Mouse (Mus musculus): ENCODE results near the gene 1700025G04Rik. TPM values are rescaled to one million over a fixed set of nuclear protein-coding genes. Genes with fewer than 3 reads are reported as not detected.

The 1700025G04Rik gene
- polyA plus RNA-seq, 1 experiment, result 24.7 TPM

DNA sequence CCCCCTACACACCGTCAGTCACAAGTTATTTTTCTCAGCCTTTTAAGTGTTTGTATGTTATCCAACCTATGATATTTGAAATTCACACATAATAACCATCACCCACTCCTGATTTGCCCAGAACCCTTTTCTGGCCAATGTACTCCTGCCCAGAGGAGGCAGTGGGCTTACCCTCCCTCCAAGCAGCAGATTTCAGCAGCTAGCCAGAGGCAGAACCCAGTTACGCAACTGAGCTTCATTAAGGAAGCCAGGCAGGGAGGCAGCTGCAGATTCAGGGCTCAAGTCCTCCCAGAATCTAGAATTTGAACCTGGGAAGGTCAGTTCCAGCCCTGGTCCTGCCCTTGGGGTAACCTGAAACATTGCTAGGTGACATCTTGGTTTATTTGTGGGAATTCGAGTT lies 141.9 kb downstream of the 1700025G04Rik start:
- TF ChIP-seq CTCF (IDR thresholded peaks at IDR 0.05; ENCODE audit: extremely low read depth, insufficient read depth, low read length) (no peak), POLR2A (IDR thresholded peaks at IDR 0.05; ENCODE audit: extremely low read depth, insufficient read depth, low read length) (no peak)
- Histone ChIP-seq H3K27ac (ENCODE audit: insufficient read depth, low read length) (no peak overlapping the region; the same call in 1 of the 2 replicates), H3K4me3 (ENCODE audit: insufficient read depth, low read length) (0 out of 2 replicates have a peak overlapping the region, but pooled peaks have one; percentile 5), H3K4me1 (ENCODE audit: control insufficient read depth, insufficient read depth, low read length) (peaks cover 22% of the 10 kb centered on the region)

DNA sequence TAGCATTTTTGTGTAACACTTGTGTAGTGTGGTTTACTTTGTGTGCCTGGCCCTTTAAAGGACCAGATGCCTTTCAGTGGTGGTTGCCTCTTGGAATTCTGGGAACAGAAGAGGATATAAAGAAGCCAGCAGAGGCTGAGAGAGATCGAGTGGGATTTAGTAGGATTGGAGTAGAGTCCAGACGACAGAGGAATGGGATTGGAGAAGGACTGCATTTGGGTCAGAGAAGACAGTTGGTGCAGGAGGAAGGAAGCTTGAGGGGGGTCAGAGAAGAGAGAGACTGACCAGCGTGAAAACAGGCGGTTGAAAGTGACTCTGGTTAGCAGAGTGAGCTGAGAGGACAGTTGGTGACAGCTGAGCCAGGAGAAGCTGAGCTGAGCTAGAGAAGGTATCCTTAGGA lies 142.4 kb downstream of the 1700025G04Rik start:
- TF ChIP-seq POLR2A (IDR thresholded peaks at IDR 0.05; ENCODE audit: extremely low read depth, insufficient read depth, low read length) (0 out of 2 replicates have a peak, but pooled peaks have one; percentile 36), CTCF (IDR thresholded peaks at IDR 0.05; ENCODE audit: extremely low read depth, insufficient read depth, low read length) (no peak)
- 0 out of 2 replicates have a peak overlapping the region, but pooled peaks have one; percentile 5 for H3K4me3 ChIP-seq (ENCODE audit: insufficient read depth, low read length)
- H3K27ac ChIP-seq (ENCODE audit: insufficient read depth, low read length), result peak overlapping the region; percentile 62
- H3K4me1 ChIP-seq (ENCODE audit: control insufficient read depth, insufficient read depth, low read length), result peaks cover 19% of the 10 kb centered on the region

DNA sequence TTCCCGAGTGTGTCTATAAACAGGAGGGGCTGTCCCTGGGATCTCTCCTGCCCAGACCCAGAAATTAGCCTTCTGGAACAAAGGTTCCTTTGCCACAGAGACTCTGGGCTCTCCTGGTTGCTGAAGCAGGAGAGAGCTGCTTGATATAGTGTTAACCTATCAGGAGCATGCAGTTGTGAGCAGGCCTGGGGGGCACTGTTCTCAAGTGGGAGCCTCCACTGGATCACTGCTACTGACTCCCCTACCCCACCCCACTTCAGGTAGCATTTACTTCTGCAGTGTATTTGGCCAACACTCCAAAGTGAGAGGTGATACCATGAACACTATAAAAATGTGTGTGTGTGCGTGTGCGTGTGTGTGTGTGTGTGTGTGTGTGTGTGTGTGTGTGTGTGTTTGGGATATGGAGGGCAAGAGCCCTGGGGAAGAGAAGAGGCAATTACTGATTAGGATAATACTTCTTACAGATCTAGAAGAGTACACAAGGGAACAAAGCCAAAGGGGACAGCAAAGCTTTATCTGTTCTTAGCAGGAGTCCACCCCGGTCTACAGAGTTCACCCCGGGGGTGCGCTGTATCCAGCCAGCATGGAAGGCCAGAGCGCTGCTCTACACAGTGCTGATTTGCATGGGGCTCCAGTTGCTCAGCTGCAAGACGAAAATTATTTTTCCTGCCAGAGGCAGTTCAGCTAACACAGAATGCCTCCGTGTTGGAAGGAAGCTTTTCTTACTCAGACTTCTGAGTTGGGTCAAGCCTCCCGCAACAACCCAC lies 145.3 kb downstream of the 1700025G04Rik start:
- TF ChIP-seq POLR2A (IDR thresholded peaks at IDR 0.05; ENCODE audit: extremely low read depth, insufficient read depth, low read length), result no peak
- TF ChIP-seq CTCF (IDR thresholded peaks at IDR 0.05; ENCODE audit: extremely low read depth, insufficient read depth, low read length), result no peak
- Histone ChIP-seq H3K4me1 (ENCODE audit: control insufficient read depth, insufficient read depth, low read length) (peaks cover 21% of the 10 kb centered on the region), H3K27ac (ENCODE audit: insufficient read depth, low read length) (no peak overlapping the region), H3K4me3 (ENCODE audit: insufficient read depth, low read length) (no peak overlapping the region)

DNA sequence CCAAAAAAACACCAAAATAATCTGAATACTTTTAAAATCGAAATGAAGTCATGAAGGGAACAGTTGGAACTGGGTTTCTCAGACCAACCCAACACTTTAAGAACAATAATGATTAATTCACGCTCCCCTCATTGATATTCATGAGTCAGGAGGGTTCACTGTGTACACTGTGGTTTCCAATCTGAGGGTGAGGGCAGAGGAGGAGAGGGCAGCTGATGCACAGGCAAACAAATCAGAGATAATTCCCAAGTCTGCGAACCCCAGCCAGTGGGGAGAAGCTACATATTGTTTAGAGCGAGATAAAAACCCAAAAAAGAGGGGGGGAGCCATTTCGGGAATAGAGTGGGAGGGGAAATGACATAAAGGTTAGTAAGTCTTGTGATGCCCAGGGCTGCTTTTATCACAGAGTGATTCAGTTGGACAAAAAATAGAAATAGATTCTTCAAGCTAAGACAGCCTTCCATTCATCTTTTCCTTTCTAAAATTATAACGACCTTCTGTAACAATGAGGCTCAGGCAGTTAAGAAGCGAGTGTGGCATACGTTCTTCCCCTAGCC lies 146.2 kb downstream of the 1700025G04Rik start:
- no peak overlapping the region for H3K4me3 ChIP-seq (ENCODE audit: insufficient read depth, low read length)
- H3K4me1 ChIP-seq (ENCODE audit: control insufficient read depth, insufficient read depth, low read length), result peaks cover 21% of the 10 kb centered on the region
- no peak overlapping the region for H3K27ac ChIP-seq (ENCODE audit: insufficient read depth, low read length)
- TF ChIP-seq CTCF (IDR thresholded peaks at IDR 0.05; ENCODE audit: extremely low read depth, insufficient read depth, low read length), result no peak
- TF ChIP-seq POLR2A (IDR thresholded peaks at IDR 0.05; ENCODE audit: extremely low read depth, insufficient read depth, low read length), result no peak

DNA sequence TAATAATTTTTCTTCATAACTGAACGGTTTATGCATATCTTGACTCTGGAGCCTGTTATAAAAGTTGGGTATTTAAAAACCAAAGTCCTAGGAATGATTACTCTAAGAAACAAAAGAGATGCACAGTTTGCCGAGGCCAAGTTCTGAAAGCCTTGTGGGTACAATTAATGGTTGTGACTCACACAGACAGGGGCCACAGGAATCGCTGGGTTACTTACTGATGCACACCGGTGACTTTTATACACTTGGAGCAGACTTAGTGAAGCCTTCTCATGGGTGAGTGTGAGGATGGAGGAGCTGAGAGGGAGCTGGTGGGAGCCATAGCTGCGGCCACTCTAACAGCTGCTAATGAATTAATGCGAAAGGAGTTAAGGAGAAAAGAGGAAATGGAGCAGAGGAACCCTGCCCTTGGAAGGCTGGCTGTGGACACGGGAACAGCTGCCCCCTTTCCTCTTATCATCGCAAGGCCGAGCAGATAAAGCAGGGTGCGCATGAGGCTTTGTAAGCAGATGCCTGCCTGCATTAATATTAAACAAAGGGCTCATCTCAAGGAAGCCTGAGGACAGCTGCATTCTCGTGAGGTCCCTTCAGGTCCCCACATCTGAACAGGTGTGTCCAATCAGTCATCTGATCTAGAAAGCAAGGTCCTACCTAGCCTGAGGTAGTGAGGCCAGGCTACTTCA lies 146.8 kb downstream of the 1700025G04Rik start:
- TF ChIP-seq CTCF (IDR thresholded peaks at IDR 0.05; ENCODE audit: extremely low read depth, insufficient read depth, low read length) (no peak), POLR2A (IDR thresholded peaks at IDR 0.05; ENCODE audit: extremely low read depth, insufficient read depth, low read length) (no peak)
- Histone ChIP-seq H3K4me3 (ENCODE audit: insufficient read depth, low read length) (no peak overlapping the region), H3K27ac (ENCODE audit: insufficient read depth, low read length) (no peak overlapping the region), H3K4me1 (ENCODE audit: control insufficient read depth, insufficient read depth, low read length) (peaks cover 20% of the 10 kb centered on the region)

DNA sequence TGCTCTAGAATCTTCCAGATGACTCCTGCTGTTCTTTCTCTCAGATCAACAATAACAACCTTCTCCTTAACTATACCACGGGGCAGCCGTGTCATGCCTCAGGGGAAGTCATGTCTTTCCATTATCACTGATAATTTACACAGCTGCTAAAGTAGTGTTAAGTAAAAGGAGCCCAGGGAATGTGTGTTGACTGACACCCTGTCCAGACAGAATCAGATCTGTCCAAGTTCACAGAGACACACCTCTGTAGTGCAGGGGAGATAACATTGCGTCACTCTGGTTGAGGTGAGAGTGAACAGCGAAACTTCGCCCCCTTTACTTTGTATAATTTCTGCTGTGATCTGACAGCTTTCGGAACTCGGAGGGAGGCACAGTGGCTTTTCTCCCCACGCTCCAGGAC lies 149.9 kb downstream of the 1700025G04Rik start:
- Histone ChIP-seq H3K4me1 (ENCODE audit: control insufficient read depth, insufficient read depth, low read length) (peaks cover 11% of the 10 kb centered on the region), H3K4me3 (ENCODE audit: insufficient read depth, low read length) (no peak overlapping the region), H3K27ac (ENCODE audit: insufficient read depth, low read length) (no peak overlapping the region)
- TF ChIP-seq CTCF (IDR thresholded peaks at IDR 0.05; ENCODE audit: extremely low read depth, insufficient read depth, low read length), result no peak
- no peak for TF ChIP-seq POLR2A (IDR thresholded peaks at IDR 0.05; ENCODE audit: extremely low read depth, insufficient read depth, low read length)

DNA sequence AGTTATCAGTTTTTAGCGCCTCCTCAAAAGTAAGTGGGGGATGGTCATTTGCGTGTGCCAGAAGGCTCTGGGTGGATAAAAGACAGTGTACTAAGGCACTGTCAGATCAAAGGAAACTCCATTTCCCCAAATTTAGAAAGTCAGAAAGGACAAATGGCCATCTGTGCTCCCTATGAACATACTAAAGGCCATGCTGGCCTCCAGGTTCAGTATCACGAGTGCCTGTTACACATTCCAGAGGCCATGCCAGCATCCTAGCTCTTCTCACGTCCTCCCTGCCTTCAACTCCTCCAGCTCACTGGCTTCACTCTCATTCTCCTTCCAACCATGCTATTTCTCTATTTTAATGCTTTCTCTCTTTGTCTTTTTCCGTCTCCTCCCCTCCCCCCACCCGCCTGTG lies 150.4 kb downstream of the 1700025G04Rik start:
- Histone ChIP-seq H3K4me3 (ENCODE audit: insufficient read depth, low read length) (no peak overlapping the region), H3K27ac (ENCODE audit: insufficient read depth, low read length) (no peak overlapping the region), H3K4me1 (ENCODE audit: control insufficient read depth, insufficient read depth, low read length) (peaks cover 8% of the 10 kb centered on the region)
- TF ChIP-seq CTCF (IDR thresholded peaks at IDR 0.05; ENCODE audit: extremely low read depth, insufficient read depth, low read length) (no peak), POLR2A (IDR thresholded peaks at IDR 0.05; ENCODE audit: extremely low read depth, insufficient read depth, low read length) (no peak)

DNA sequence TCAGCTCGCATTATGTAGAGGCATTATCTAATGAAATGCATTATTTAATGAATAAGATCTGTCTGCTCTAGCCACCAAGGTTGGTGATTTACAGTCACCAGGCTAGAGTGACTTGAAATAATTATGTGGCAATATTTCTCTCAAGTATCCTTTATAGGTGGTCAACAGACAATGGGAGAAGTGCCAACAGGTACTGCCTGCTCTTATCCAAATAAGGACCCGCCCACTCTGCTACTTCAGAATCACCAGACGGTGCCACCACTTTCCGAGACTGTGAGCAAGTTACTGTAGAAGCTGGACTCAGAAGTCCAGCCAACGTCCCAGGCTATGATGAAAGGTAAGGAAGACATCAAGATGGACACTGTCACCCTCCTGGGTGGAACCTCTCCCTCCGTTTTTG lies 156.3 kb downstream of the 1700025G04Rik start:
- no peak overlapping the region for H3K27ac ChIP-seq (ENCODE audit: insufficient read depth, low read length)
- H3K4me3 ChIP-seq (ENCODE audit: insufficient read depth, low read length), result no peak overlapping the region
- H3K4me1 ChIP-seq (ENCODE audit: control insufficient read depth, insufficient read depth, low read length), result no peaks in the 10 kb centered on the region
- TF ChIP-seq POLR2A (IDR thresholded peaks at IDR 0.05; ENCODE audit: extremely low read depth, insufficient read depth, low read length) (no peak), CTCF (IDR thresholded peaks at IDR 0.05; ENCODE audit: extremely low read depth, insufficient read depth, low read length) (no peak)

DNA sequence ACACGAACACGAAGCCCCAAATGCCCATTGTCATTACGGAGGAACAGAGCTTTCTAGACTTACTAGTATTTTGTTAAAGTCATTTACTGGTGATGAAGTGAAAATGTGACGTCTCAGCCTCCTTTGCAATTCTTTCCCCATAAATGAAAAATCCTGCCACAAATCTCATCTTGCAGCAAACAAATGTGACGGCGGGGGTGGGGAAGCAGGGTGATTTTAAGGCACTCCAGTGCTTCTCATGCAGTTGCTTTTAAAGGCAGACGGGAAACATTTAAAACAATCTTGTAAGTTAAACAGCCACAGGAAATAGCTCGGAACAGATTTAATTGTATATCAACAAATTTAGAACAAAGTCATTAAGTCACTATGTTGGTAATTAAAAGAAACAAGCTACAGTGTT lies 163.1 kb downstream of the 1700025G04Rik start:
- TF ChIP-seq CTCF (IDR thresholded peaks at IDR 0.05; ENCODE audit: extremely low read depth, insufficient read depth, low read length), result no peak
- no peak for TF ChIP-seq POLR2A (IDR thresholded peaks at IDR 0.05; ENCODE audit: extremely low read depth, insufficient read depth, low read length)
- Histone ChIP-seq H3K4me1 (ENCODE audit: control insufficient read depth, insufficient read depth, low read length) (peaks cover 5% of the 10 kb centered on the region; the same call in 1 of the 2 replicates), H3K27ac (ENCODE audit: insufficient read depth, low read length) (no peak overlapping the region), H3K4me3 (ENCODE audit: insufficient read depth, low read length) (no peak overlapping the region)

Data from cortical plate, adult 2 months (tissue).